Mouse (Mus musculus): ENCODE data around the gene Wtip. TPM values are rescaled to one million over a fixed set of nuclear protein-coding genes. Genes with fewer than 3 reads are reported as not detected.
"Not testable (repeated sequence)": the region's sequence is repeated elsewhere in the genome, so short reads cannot be mapped to it uniquely, and the experiment has no call there.

Gene Wtip
- total RNA-seq, 2 experiments from 2014 or later, result 18.0 to 22.3 TPM

DNA sequence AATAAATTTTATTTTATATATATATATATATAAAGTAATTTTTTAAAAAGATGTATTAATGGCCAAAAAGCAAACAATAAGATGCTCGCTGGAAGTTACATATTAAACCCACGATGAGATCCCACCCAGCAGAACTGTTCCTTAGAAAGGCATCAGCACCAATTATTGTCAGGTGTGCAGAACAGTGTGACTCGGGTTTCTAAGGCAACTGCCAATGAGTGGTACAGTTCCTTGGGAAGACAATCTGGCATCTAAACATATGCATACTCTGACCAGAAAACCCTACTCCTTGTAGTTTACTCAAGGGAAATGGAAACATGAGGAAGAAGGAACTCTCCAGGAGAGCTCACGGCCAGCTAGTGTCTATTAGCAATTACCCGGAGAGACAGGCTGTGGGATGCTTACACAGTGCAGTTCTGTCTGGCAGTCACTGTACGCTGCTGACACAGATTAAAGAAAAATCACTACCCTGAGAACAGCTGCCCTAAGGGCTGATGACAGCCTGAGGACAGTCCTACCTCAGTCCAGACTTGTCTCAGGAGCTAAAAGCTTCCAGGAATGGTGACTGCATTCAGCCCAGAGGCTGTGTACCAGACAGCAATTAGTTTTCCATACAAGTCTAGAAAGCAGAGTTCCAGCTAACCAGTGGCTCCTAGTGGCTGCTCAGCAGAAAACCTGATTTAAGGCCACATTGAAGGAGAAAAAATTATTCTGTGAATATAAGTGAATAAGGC, 9.9 kb downstream of the Wtip start:
- peak; percentile 28 to 33 for DNase-seq (ENCODE audit: low spot score in 2 of 2)

DNA sequence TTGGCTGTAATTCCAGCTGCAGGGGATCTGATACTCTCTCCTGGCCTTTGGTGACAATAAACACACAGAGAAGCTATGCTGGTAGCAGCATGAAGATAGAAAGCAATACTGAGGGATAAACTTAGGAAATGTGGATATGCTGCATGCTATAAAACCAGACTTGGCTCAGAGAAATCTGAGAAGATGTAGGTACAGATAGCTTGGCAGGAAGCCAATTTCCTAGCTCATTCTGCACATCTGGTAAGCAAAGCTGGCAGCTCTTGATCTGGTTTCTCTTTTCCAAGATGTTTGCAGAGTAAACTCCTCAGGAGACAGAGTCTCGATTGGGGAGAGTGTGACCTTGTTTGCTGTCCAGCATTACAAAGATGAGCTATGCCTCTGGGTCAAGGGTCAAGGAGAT, 12.4 kb downstream of the Wtip start:
- DNase-seq (ENCODE audit: low spot score in 2 of 2), result not testable (repeated sequence)

- no peak for DNase-seq (ENCODE audit: low spot score in 2 of 2)
These were observed 16.5 kb downstream of the Wtip start for GRCm38 (mm10) chr7:34116601-34117000.

DNA sequence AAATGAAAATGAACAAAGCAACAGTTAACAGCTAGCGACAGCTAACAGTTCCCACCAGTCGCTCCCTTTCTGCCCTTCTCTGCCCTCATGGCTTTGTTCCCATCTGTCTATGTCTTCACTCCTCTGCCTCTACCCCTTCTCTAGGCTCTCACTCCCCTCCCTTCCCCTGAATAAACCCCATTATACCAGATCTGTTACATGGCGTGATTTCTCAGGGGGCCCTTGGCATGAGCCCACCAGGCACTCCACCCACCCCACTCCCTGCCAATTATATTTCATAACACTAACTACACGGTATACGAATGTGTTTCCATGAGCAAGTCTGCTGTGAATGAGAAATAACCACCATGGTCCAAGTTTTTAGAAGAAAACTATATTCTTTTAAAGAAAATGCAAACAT, 23.9 kb downstream of the Wtip start:
- no peak for DNase-seq (ENCODE audit: low spot score in 2 of 2)

DNA sequence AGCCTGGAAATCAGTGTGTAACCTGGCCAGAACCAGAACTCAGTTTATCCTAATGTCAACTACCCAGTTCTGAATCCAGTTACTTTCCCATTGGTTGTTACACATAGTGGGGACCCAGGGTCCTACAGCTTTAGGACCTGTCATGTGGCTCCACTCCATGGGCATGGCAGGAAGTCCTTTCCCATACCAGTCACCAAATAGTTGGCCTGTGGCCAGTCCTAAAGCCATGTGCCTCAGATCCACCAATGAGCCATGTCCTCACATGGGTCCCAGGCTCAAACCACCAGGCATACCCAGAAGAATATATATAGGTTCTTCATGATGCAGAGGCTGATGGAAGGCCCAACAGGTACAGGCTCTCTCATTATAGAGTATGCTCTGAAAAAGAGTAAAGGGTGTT, 31.8 kb downstream of the Wtip start:
- DNase-seq (ENCODE audit: low spot score in 2 of 2), result no peak

DNA sequence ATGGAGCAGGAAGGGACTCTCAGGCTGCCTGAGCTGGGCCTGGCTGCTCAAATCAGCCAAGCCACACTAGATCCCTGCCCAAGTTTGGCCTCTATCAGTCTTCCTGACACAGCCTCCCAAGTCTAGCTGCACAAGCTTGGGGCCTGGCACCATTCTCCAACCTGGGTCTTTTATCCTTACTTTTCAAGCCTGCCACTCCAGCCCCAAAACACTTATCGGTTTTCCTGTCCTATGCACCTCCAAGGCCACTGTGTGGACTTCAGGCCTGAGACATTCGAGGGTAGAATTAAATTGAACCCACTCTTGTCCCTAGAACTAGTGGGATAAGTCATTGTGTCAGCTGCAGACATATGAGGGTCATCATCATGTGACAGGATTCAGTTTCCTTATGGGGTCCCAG, 33.1 kb downstream of the Wtip start:
- DNase-seq (ENCODE audit: low spot score in 2 of 2), result no peak

- DNase-seq (ENCODE audit: low spot score in 2 of 2), result no peak
These were observed 38.1 kb downstream of the Wtip start, which contains the start of gene Scgb1b30 for GRCm38 (mm10) chr7:34094911-34095481. TSS of gene Scgb1b30 (plus strand) at chr7:34095431.

- DNase-seq (ENCODE audit: low spot score in 2 of 2), result not testable (repeated sequence)
These were observed 64.9 kb downstream of the Wtip start for GRCm38 (mm10) chr7:34068132-34068531.

Other genes starting within 250 kb of the Wtip start
- not detected for gene Scgb2b26, start 188.2 kb downstream of the Wtip start, total RNA-seq (2021)
- not detected for gene Scgb2b27, start 119.3 kb downstream of the Wtip start, total RNA-seq (2021)
- not detected for gene Scgb1b27, start 111.8 kb downstream of the Wtip start, total RNA-seq (2021)
- not detected for gene Scgb1b30, start 37.8 kb downstream of the Wtip start, total RNA-seq (2021)
- gene Uba2, start 36.3 kb upstream of the Wtip start, total RNA-seq (2021), result 10 to 100 TPM; 84.8 to 85.0 TPM
- gene Pdcd2l, start 63.4 kb upstream of the Wtip start, total RNA-seq (2021), result 10 to 100 TPM; 23.5 to 28.9 TPM
- gene Gpi1, start 97.1 kb upstream of the Wtip start, total RNA-seq (2021), result 100 to 1,000 TPM; 697 to 748 TPM
- gene Gm6096, start 117.8 kb upstream of the Wtip start, total RNA-seq (2021), result not detected
- 10 to 100 TPM; 57.7 to 62.4 TPM for gene 4931406P16Rik, start 180.3 kb upstream of the Wtip start, total RNA-seq (2021)